Comparison of ENCODE assay signal across 8 mouse cellular contexts in genomic region chr5:123397786-123398185, GRCm38 (mm10). TPM values are rescaled to one million over a fixed set of nuclear protein-coding genes. Genes with fewer than 3 reads are reported as not detected.
DNase-seq lines count a peak whose midpoint lies in the region; ATAC-seq lines count a peak whose summit lies in the region.

No protein-coding gene starts in this region.

- no peaks in the 10 kb centered on the region for H3K36me3 ChIP-seq in kidney, embryonic 14.5 days (ENCODE audit: control insufficient read depth, insufficient read depth, low read length)

- no peak for ATAC-seq in kidney, embryonic 14.5 days (ENCODE audit: low FRiP score, low TSS enrichment)

- H3K4me2 ChIP-seq in kidney, embryonic 14.5 days (replicated peaks; ENCODE audit: low read depth, low read length) = 0 out of 2 replicates have a peak overlapping the region, but pooled peaks have one; percentile 6

- intact Hi-C loops in heart, postnatal 36 days (cut with DNase I) = loop anchor here (2.0 kb wide), 1 partner anchor 13 kb away; no protein-coding TSS in a partner anchor
- intact Hi-C loops in left cerebral cortex, postnatal 4 days (cut with DNase I) = no loop called here

- H3K4me3 ChIP-seq in kidney, embryonic 14.5 days (ENCODE audit: low read length) = no peak overlapping the region
- peak overlapping the region; percentile 52 for H3K4me3 ChIP-seq in brown adipose tissue, adult 24 weeks (ENCODE audit: insufficient read depth, low read depth, low read length)

- peaks cover 36% of the 10 kb centered on the region for H3K4me1 ChIP-seq in kidney, embryonic 14.5 days (ENCODE audit: control insufficient read depth, insufficient read depth, low read length)
- peaks cover 17% of the 10 kb centered on the region; the same call in 1 of the 2 replicates for H3K4me1 ChIP-seq in brown adipose tissue, adult 24 weeks (ENCODE audit: control insufficient read depth, insufficient read depth, insufficient read length, low read length)

- DNase-seq in kidney, adult 8-10 months = no peak
- DNase-seq in heart, postnatal 36 days = peak; percentile 59 to 73
- peak; percentile 45 for DNase-seq in lung, postnatal 10 days
- peak; percentile 40 for DNase-seq in thymus, postnatal 25 days
- no peak for DNase-seq in left cerebral cortex, adult 11 months (ENCODE audit: low spot score)
- no peak for DNase-seq in left cerebral cortex, postnatal 4 days

- no peaks in the 10 kb centered on the region for H3K9me3 ChIP-seq in kidney, embryonic 14.5 days (ENCODE audit: control insufficient read depth, low read length)

- no peaks in the 10 kb centered on the region for H3K27me3 ChIP-seq in kidney, embryonic 14.5 days (ENCODE audit: control insufficient read depth, insufficient read depth, low read length)

- 56% methylated on average over 11 of the region's 11 CpGs for WGBS in kidney, embryonic 14.5 days

- H3K9ac ChIP-seq in kidney, embryonic 14.5 days (ENCODE audit: low read depth, low read length) = peak overlapping the region; percentile 23

- H3K27ac ChIP-seq in kidney, embryonic 14.5 days (ENCODE audit: low read depth, low read length) = no peak overlapping the region
- H3K27ac ChIP-seq in brown adipose tissue, adult 24 weeks (replicated peaks; ENCODE audit: low read depth, low read length) = peak overlapping the region; percentile 87

RNA-seq across cellular contexts. Expression of gene Mlxip, which starts 3.2 kb away (rescaled TPM):
- 13.4 and 26.6 TPM in 2 replicates for polyA plus RNA-seq in kidney, embryonic 14.5 days (2014; fragmentation: Nextera tagmentation; extraction: Ambion mirVana)
- 7.8 and 8.2 TPM in 2 replicates for polyA plus RNA-seq in brown adipose tissue, adult 24 weeks (2012; ENCODE audit: insufficient read depth, insufficient read length, missing spikeins)
- total RNA-seq in heart, postnatal 36 days (2021) = 10 to 100 TPM; 30.4 to 31.8 TPM
- 10 to 100 TPM; 29.9 to 30.0 TPM for total RNA-seq in left cerebral cortex, postnatal 4 days (2021)

RNA-seq across cellular contexts. Expression of gene Bcl7a, which starts 54.2 kb away (rescaled TPM):
- 39.4 and 43.2 TPM in 2 replicates for polyA plus RNA-seq in kidney, embryonic 14.5 days (2014; fragmentation: Nextera tagmentation; extraction: Ambion mirVana)
- 9.7 and 9.8 TPM in 2 replicates for polyA plus RNA-seq in brown adipose tissue, adult 24 weeks (2012; ENCODE audit: insufficient read depth, insufficient read length, missing spikeins)
- 10 to 100 TPM in 1 of 2 experiments, 1 to 10 TPM in 1; 7.1 to 12.3 TPM for total RNA-seq in heart, postnatal 36 days (2021)
- 10 to 100 TPM; 95.1 to 98.4 TPM for total RNA-seq in left cerebral cortex, postnatal 4 days (2021)

Comparison
In these comparisons a context has a peak if more than half of its experiments do, and no peak if none do; other contexts are left out.
1. DNase-seq: peak in heart, postnatal 36 days (2 of 2), lung, postnatal 10 days (single experiment) and thymus, postnatal 25 days (single experiment); none in kidney, adult 8-10 months (0 of 2), left cerebral cortex, adult 11 months (single experiment) and left cerebral cortex, postnatal 4 days (single experiment).
2. RNA of gene Bcl7a, which starts 54.2 kb away (total RNA-seq): 95.1 to 98.4 TPM in left cerebral cortex, postnatal 4 days; 7.1 to 12.3 TPM in heart, postnatal 36 days; every median in the first group is over 4 times any median in the second.